Mouse (Mus musculus) MEL (cell line): Measurements from ENCODE around the gene Calcr. TPM values are rescaled to one million over a fixed set of nuclear protein-coding genes. Genes with fewer than 3 reads are reported as not detected.

Experiments
- DNase-seq: peaks from one replicate; pipeline ENCODE4 v3.0.0; 2011; ENCODE audit warnings: low read depth, low spot score
- H3K27ac ChIP-seq: 2 replicates; pipeline ENCODE4 v1.5.1; 2012; ENCODE audit warnings: low read depth, mild to moderate bottlenecking, control low read depth, low read length, moderate library complexity; ENCODE audit not compliant: control insufficient read depth
- H3K27me3 ChIP-seq, 2 experiments: fragments of 150-350 bp in 1 of 2; sonication (generic) in 1 of 2; 2 replicates each; pipeline ENCODE4 v1.6.1; 2012; ENCODE audit warnings: low read length in 2 of 2, mild to moderate bottlenecking in 2 of 2, improper control_type of control experiment in 1 of 2, moderate library complexity in 1 of 2; ENCODE audit not compliant: insufficient read depth in 2 of 2, control insufficient read depth in 1 of 2
- H3K36me3 ChIP-seq, 2 experiments: 2 replicates each; pipeline ENCODE4 v1.6.1; 2012 to 2014; ENCODE audit warnings: low read length in 2 of 2, improper control_type of control experiment in 1 of 2, inconsistent platforms in 1 of 2, mild to moderate bottlenecking in 1 of 2; ENCODE audit not compliant: insufficient read depth in 2 of 2, control insufficient read depth in 1 of 2
- H3K4me1 ChIP-seq, 2 experiments: fragments of 150-350 bp in 1 of 2; sonication (generic) in 1 of 2; 2 replicates each; pipeline ENCODE4 v1.6.1; 2012; ENCODE audit warnings: low read length in 2 of 2, improper control_type of control experiment in 1 of 2, mild to moderate bottlenecking in 1 of 2; ENCODE audit not compliant: insufficient read depth in 2 of 2, control insufficient read depth in 1 of 2
- H3K4me3 ChIP-seq, 2 experiments: fragments of 150-350 bp in 1 of 2; sonication (generic) in 1 of 2; 2 replicates each; pipeline ENCODE4 v1.5.1; 2012; ENCODE audit warnings: low read depth in 2 of 2, low read length in 2 of 2, mild to moderate bottlenecking in 2 of 2, moderate library complexity in 2 of 2, control low read depth in 1 of 2, improper control_type of control experiment in 1 of 2; ENCODE audit not compliant: control insufficient read depth in 1 of 2, insufficient read depth in 1 of 2
- H3K79me2 ChIP-seq: 2 replicates; pipeline ENCODE4 v1.6.1; 2012; ENCODE audit warnings: mild to moderate bottlenecking, low read length, moderate library complexity; ENCODE audit not compliant: control insufficient read depth, poor library complexity, insufficient read depth
- H3K9ac ChIP-seq: 2 replicates; pipeline ENCODE4 v1.6.1; 2012; ENCODE audit warnings: low read depth, mild to moderate bottlenecking, control low read depth, low read length, moderate library complexity; ENCODE audit not compliant: control insufficient read depth, poor library complexity, severe bottlenecking
- H3K9me3 ChIP-seq: fragments of 150-350 bp; sonication (generic); replicated peaks from 2 replicates; pipeline ENCODE4 v1.6.1; 2012; ENCODE audit warnings: mild to moderate bottlenecking, low read length, improper control_type of control experiment, moderate library complexity; ENCODE audit not compliant: insufficient read depth
- BHLHE40 ChIP-seq: IDR thresholded peaks from 2 replicates; pipeline ENCODE4 v1.6.1; 2012; ENCODE audit warnings: low read depth, mild to moderate bottlenecking, inconsistent platforms, low read length, improper control_type of control experiment, borderline replicate concordance
- CHD2 ChIP-seq: IDR thresholded peaks from 2 replicates; pipeline ENCODE4 v1.6.1; 2011; ENCODE audit warnings: low read length, improper control_type of control experiment
- CTCF ChIP-seq, 3 experiments: IDR thresholded peaks in 2 of 3; conservative IDR thresholded peaks in 1 of 3; 2 replicates each; pipeline ENCODE4 v1.5.1; 2011 to 2012; ENCODE audit warnings: low read length in 3 of 3, low read depth in 2 of 3, mild to moderate bottlenecking in 2 of 3, improper control_type of control experiment in 1 of 3, inconsistent platforms in 1 of 3, mixed read lengths in 1 of 3, moderate library complexity in 1 of 3; ENCODE audit not compliant: control insufficient read depth in 1 of 3, insufficient read depth in 1 of 3, poor library complexity in 1 of 3, severe bottlenecking in 1 of 3
- EP300 ChIP-seq, 2 experiments: IDR thresholded peaks; 2 replicates each; pipeline ENCODE4 v1.6.1; 2011; ENCODE audit warnings: improper control_type of control experiment in 2 of 2, low read length in 2 of 2, low read depth in 1 of 2, mild to moderate bottlenecking in 1 of 2
- GATA1 ChIP-seq: IDR thresholded peaks from 2 replicates; pipeline ENCODE4 v1.6.1; 2011; ENCODE audit warnings: low read depth, low read length, improper control_type of control experiment
- HCFC1 ChIP-seq: IDR thresholded peaks from 2 replicates; pipeline ENCODE4 v1.6.1; 2012; ENCODE audit warnings: low read depth, mild to moderate bottlenecking, inconsistent platforms, low read length, improper control_type of control experiment, moderate library complexity
- MAFK ChIP-seq: IDR thresholded peaks from 2 replicates; pipeline ENCODE4 v1.6.1; 2011; ENCODE audit warnings: low read depth, mild to moderate bottlenecking, low read length, improper control_type of control experiment, borderline replicate concordance
- MAX ChIP-seq: IDR thresholded peaks from 2 replicates; pipeline ENCODE4 v1.6.1; 2011; ENCODE audit warnings: low read length, improper control_type of control experiment
- MAZ ChIP-seq: IDR thresholded peaks from 2 replicates; pipeline ENCODE4 v1.6.1; 2012; ENCODE audit warnings: low read depth, mild to moderate bottlenecking, inconsistent platforms, low read length, improper control_type of control experiment
- MEF2A ChIP-seq: IDR thresholded peaks from 2 replicates; pipeline ENCODE4 v1.6.1; 2014; ENCODE audit warnings: low read depth, mild to moderate bottlenecking, inconsistent platforms, low read length, improper control_type of control experiment; ENCODE audit not compliant: poor library complexity, insufficient replicate concordance, severe bottlenecking; ENCODE audit errors: extremely low read depth
- MYB ChIP-seq: IDR thresholded peaks from 2 replicates; pipeline ENCODE4 v1.6.1; 2011; ENCODE audit warnings: mild to moderate bottlenecking, low read depth, low read length, improper control_type of control experiment
- NELFE ChIP-seq: IDR thresholded peaks from 2 replicates; pipeline ENCODE4 v1.6.1; 2011; ENCODE audit warnings: low read depth, low read length, improper control_type of control experiment
- NRF1 ChIP-seq: IDR thresholded peaks from 2 replicates; pipeline ENCODE4 v1.6.1; 2014; ENCODE audit warnings: low read depth, mild to moderate bottlenecking, inconsistent platforms, low read length, improper control_type of control experiment, moderate library complexity; ENCODE audit not compliant: poor library complexity, insufficient read depth, severe bottlenecking
- RCOR1 ChIP-seq: IDR thresholded peaks from 2 replicates; pipeline ENCODE4 v1.6.1; 2012; ENCODE audit warnings: low read depth, mild to moderate bottlenecking, inconsistent platforms, low read length, improper control_type of control experiment
- SIN3A ChIP-seq: IDR thresholded peaks from 2 replicates; pipeline ENCODE4 v1.6.1; 2012; ENCODE audit warnings: low read length, improper control_type of control experiment, inconsistent platforms
- TBP ChIP-seq: IDR thresholded peaks from 2 replicates; pipeline ENCODE4 v1.8.0; 2011; ENCODE audit warnings: low read depth, low read length, improper control_type of control experiment
- ZC3H11A ChIP-seq: IDR thresholded peaks from 2 replicates; pipeline ENCODE4 v1.6.1; 2012; ENCODE audit warnings: low read depth, mild to moderate bottlenecking, inconsistent platforms, low read length, improper control_type of control experiment
- ZMIZ1 ChIP-seq: IDR thresholded peaks from 2 replicates; pipeline ENCODE4 v1.6.1; 2012; ENCODE audit warnings: low read depth, mild to moderate bottlenecking, inconsistent platforms, low read length, improper control_type of control experiment, moderate library complexity
- polyA plus RNA-seq, 2 experiments: library from polyadenylated mRNA; stranded (reverse) in 1 of 2; unstranded in 1 of 2; fragments of >175 nt in 1 of 2; fragments of >200 nt in 1 of 2; gene quantifications; 2 replicates each; pipeline versions ENCODE4 v1.2.1 to v1.2.4; 2012; ENCODE audit warnings: low replicate concordance in 2 of 2, low read depth in 1 of 2; ENCODE audit not compliant: insufficient read length in 2 of 2, insufficient read depth in 1 of 2, missing spikeins in 1 of 2
- total RNA-seq: library from RNA; depleted of rRNA; stranded (reverse); fragments of 300-350 nt; gene quantifications from 2 replicates; pipeline ENCODE4 v1.2.3, GENCODE M21; 2012; rRNA removed

The Calcr gene
- total and polyA plus RNA-seq, 3 experiments = not detected

GRCm38 (mm10) chr6:3664147-3664716 lies 100.3 kb downstream of the Calcr start:
- H3K79me2 ChIP-seq = no peaks in the 10 kb centered on the region
- H3K4me3 ChIP-seq = no peak overlapping the region
- H3K4me1 ChIP-seq = no peaks in the 10 kb centered on the region
- no peaks in the 10 kb centered on the region for H3K36me3 ChIP-seq
- no peak overlapping the region for H3K27ac ChIP-seq
- no peak for DNase-seq
- no peaks in the 10 kb centered on the region; a peak in 1 of 4 replicates for H3K27me3 ChIP-seq
- H3K9ac ChIP-seq = no peak overlapping the region
- no peaks in the 10 kb centered on the region for H3K9me3 ChIP-seq
- no peak for TF ChIP-seq MAFK
- TF ChIP-seq MEF2A = no peak
- TF ChIP-seq SIN3A = no peak
- no peak for TF ChIP-seq MYB
- no peak for TF ChIP-seq ZMIZ1
- TF ChIP-seq NELFE = no peak
- no peak for TF ChIP-seq GATA1
- TF ChIP-seq EP300 (IDR thresholded peaks at IDR 0.05; ENCODE audit: low read depth in 1 of 2, low read length in 2 of 2) = no peak
- TF ChIP-seq HCFC1 = no peak
- TF ChIP-seq MAZ = no peak
- TF ChIP-seq ZC3H11A = no peak
- no peak for TF ChIP-seq NRF1
- no peak for TF ChIP-seq CHD2
- TF ChIP-seq RCOR1 = no peak
- no peak for TF ChIP-seq MAX
- TF ChIP-seq BHLHE40 = no peak
- TF ChIP-seq, all 39 proteins: peak for 0

- Histone ChIP-seq H3K9me3 (no peaks in the 10 kb centered on the region), H3K9ac (no peak overlapping the region), H3K4me1 (no peaks in the 10 kb centered on the region), H3K27ac (no peak overlapping the region), H3K27me3 (no peaks in the 10 kb centered on the region; a peak in 1 of 4 replicates), H3K36me3 (no peaks in the 10 kb centered on the region), H3K79me2 (no peaks in the 10 kb centered on the region), H3K4me3 (no peak overlapping the region)
- TF ChIP-seq TBP = no peak
- peak in 2 of 3 experiments; percentile 28 to 41; a peak in 4 of 6 replicates for TF ChIP-seq CTCF (IDR thresholded peaks at IDR 0.05 in 2 of 3, conservative IDR thresholded peaks at IDR 0.05 in 1 of 3; ENCODE audit: control insufficient read depth in 1 of 3, insufficient read depth in 1 of 3, low read depth in 2 of 3, low read length in 3 of 3, poor library complexity in 1 of 3, severe bottlenecking in 1 of 3)
- peak; percentile 12 for DNase-seq
Measured at GRCm38 (mm10) chr6:3658405-3658804, 106.1 kb downstream of the Calcr start.

Other genes starting within 250 kb of the Calcr start
- gene Tfpi2, start 224.2 kb upstream of the Calcr start, total RNA-seq = not detected in 2 replicates
- not detected for gene Tfpi2, start 224.2 kb upstream of the Calcr start, polyA plus RNA-seq
- not detected in 2 replicates for gene Gngt1, start 229.1 kb upstream of the Calcr start, total RNA-seq
- gene Gngt1, start 229.1 kb upstream of the Calcr start, polyA plus RNA-seq = not detected
- gene Gng11, start 239.2 kb upstream of the Calcr start, total RNA-seq = not detected in 2 replicates
- not detected for gene Gng11, start 239.2 kb upstream of the Calcr start, polyA plus RNA-seq